Mouse (Mus musculus): Measurements from ENCODE around the gene Dnajc9. TPM values are rescaled to one million over a fixed set of nuclear protein-coding genes. Genes with fewer than 3 reads are reported as not detected.

Dnajc9 gene
- polyA plus RNA-seq, 1 experiment from 2014 or later: 56.4 TPM

DNA sequence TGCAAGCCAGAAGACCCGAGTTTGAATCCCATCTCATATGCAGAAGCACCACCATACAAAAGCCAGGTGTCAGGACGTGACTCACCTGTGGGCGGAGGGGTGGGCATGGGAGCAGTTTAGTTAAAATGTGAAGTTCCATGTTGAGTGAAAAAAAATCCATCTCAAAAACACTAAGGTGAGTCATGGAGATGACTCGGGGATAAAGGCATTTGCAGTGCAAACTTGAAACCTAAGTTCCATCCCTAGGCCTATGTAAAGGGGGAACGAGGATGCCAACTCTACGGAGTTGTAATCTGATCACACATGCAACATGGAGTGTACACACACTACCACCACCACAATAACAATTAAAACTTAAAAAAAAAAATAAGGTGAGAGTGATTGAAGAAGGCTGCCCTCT, 34.3 kb upstream of the Dnajc9 start:
- Histone ChIP-seq H3K4me2 (ENCODE audit: low read depth, low read length) (no peak overlapping the region), H3K27ac (ENCODE audit: low read depth) (no peak overlapping the region), H3K36me3 (replicated peaks; ENCODE audit: insufficient read depth, low read length) (no peaks in the 10 kb centered on the region), H3K9ac (replicated peaks) (no peak overlapping the region), H3K27me3 (ENCODE audit: insufficient read depth, low read length) (no peaks in the 10 kb centered on the region), H3K9me3 (ENCODE audit: low read length) (no peaks in the 10 kb centered on the region), H3K4me1 (ENCODE audit: insufficient read depth) (no peaks in the 10 kb centered on the region), H3K4me3 (ENCODE audit: low read depth, low read length) (no peak overlapping the region)
- DNase-seq: no peak
- TF ChIP-seq CTCF (IDR thresholded peaks at IDR 0.05; ENCODE audit: low read depth) (no peak), EP300 (IDR thresholded peaks at IDR 0.05; ENCODE audit: low read depth) (no peak)
- ATAC-seq: no peak
- 74% methylated on average over 6 of the region's 6 CpGs for WGBS (ENCODE audit: insufficient replicate concordance)

DNA sequence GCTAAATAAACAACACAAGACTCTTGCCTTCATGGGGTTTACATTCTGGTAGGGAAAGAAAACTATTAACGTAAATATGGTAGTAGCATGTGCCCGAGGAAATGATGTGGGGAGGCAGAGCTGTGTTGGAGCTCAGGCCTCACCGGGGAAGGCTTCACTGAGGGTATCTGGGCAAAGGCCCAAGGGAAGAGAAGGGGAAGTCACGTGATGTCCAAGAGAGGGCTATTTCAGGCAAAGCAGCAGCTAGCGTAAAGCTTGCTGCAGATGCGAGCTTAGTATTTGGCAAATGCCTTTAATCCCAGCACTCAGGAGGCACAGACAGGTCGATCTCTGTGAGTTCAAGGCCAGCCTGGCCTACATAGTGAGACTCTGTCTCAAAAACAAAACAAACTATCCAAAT, 33.5 kb upstream of the Dnajc9 start:
- H3K4me2 ChIP-seq (ENCODE audit: low read depth, low read length): no peak overlapping the region
- DNase-seq: no peak
- no peaks in the 10 kb centered on the region for H3K4me1 ChIP-seq (ENCODE audit: insufficient read depth)
- H3K4me3 ChIP-seq (ENCODE audit: low read depth, low read length): no peak overlapping the region
- no peak for ATAC-seq
- H3K9me3 ChIP-seq (ENCODE audit: low read length): no peaks in the 10 kb centered on the region
- no peaks in the 10 kb centered on the region for H3K36me3 ChIP-seq (replicated peaks; ENCODE audit: insufficient read depth, low read length)
- no peak for TF ChIP-seq EP300 (IDR thresholded peaks at IDR 0.05; ENCODE audit: low read depth)
- TF ChIP-seq CTCF (IDR thresholded peaks at IDR 0.05; ENCODE audit: low read depth): no peak
- 51% methylated on average over 7 of the region's 7 CpGs for WGBS (ENCODE audit: insufficient replicate concordance)
- no peak overlapping the region for H3K9ac ChIP-seq (replicated peaks)
- H3K27me3 ChIP-seq (ENCODE audit: insufficient read depth, low read length): no peaks in the 10 kb centered on the region
- H3K27ac ChIP-seq (ENCODE audit: low read depth): no peak overlapping the region

DNA sequence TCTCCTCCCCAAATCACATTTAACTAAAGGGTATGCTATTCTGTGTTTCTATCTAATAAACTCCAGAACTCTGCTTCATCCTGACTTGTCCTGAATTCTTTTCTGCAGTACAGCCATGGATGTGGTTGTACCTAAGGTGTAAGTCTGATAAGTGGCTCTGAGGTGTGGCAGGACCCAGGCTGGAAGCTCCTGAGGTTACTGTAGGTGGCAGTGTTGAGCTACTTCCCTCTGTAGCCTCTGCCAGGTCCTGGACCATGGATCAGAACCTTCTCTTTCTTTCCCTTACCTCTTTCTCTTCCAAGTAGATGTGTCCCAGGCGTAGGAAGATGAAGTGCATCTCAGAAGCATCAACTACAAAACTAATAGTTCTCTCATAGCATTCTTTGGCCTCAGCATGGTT, 11.4 kb upstream of the Dnajc9 start:
- Histone ChIP-seq H3K9ac (replicated peaks) (no peak overlapping the region), H3K27ac (ENCODE audit: low read depth) (no peak overlapping the region), H3K4me3 (ENCODE audit: low read depth, low read length) (no peak overlapping the region), H3K4me1 (ENCODE audit: insufficient read depth) (no peaks in the 10 kb centered on the region), H3K4me2 (ENCODE audit: low read depth, low read length) (no peak overlapping the region), H3K36me3 (replicated peaks; ENCODE audit: insufficient read depth, low read length) (no peaks in the 10 kb centered on the region), H3K9me3 (ENCODE audit: low read length) (no peaks in the 10 kb centered on the region), H3K27me3 (ENCODE audit: insufficient read depth, low read length) (no peaks in the 10 kb centered on the region)
- DNase-seq (peak; percentile 38), ATAC-seq (0 out of 2 replicates have a peak, but pooled peaks have one; percentile 49)
- TF ChIP-seq EP300 (IDR thresholded peaks at IDR 0.05; ENCODE audit: low read depth): no peak
- peak; percentile 80 for TF ChIP-seq CTCF (IDR thresholded peaks at IDR 0.05; ENCODE audit: low read depth)
- WGBS (ENCODE audit: insufficient replicate concordance): 52% methylated on average over 1 of the region's 1 CpGs

DNA sequence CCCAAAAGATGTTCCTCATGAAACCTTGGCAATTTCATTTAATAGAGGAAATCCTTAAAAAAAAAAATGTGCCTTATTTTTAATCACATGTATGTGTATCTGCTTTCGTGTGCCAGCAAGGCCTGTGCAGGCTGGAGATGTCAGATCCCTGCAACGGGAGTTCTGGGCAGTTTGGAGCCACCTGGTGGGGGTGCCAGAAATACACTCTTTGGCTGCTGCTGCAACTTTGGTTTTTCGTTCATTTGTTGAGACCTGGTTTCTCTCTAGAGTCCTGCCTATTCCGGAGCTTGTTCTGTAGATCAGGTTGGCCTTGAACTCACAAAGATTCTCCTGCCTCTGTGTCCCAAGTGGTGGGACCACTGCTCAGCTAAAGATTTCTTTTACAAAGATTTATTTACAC, 10.2 kb upstream of the Dnajc9 start:
- ATAC-seq (no peak), DNase-seq (peak; percentile 41)
- Histone ChIP-seq H3K4me2 (ENCODE audit: low read depth, low read length) (no peak overlapping the region), H3K9ac (replicated peaks) (no peak overlapping the region), H3K36me3 (replicated peaks; ENCODE audit: insufficient read depth, low read length) (no peaks in the 10 kb centered on the region), H3K9me3 (ENCODE audit: low read length) (no peaks in the 10 kb centered on the region), H3K27me3 (ENCODE audit: insufficient read depth, low read length) (no peaks in the 10 kb centered on the region), H3K4me3 (ENCODE audit: low read depth, low read length) (no peak overlapping the region), H3K4me1 (ENCODE audit: insufficient read depth) (peaks cover 5% of the 10 kb centered on the region; the same call in 1 of the 2 replicates), H3K27ac (ENCODE audit: low read depth) (no peak overlapping the region)
- 39% methylated on average over 4 of the region's 4 CpGs for WGBS (ENCODE audit: insufficient replicate concordance)
- no peak for TF ChIP-seq EP300 (IDR thresholded peaks at IDR 0.05; ENCODE audit: low read depth)
- peak; percentile 57 for TF ChIP-seq CTCF (IDR thresholded peaks at IDR 0.05; ENCODE audit: low read depth)

DNA sequence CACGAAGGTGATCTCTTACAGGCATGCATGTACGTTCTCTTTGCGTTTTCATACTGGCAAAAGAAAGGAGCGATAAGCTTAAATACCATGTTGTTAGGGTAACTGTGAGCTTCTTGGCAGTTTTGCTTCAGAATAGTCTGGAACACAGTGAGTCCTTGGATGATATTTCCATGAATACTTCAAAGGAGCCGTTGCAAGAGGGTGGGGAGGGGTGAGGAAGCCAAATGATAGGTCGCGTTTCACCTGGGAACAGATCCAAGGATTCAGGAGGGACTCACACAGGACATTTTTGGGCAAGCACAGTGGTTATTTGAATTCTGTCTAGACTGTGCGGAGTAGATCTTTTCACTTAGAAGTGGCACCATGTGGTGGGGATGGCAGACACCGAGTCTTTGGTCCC, 8.5 kb upstream of the Dnajc9 start:
- no peaks in the 10 kb centered on the region for H3K27me3 ChIP-seq (ENCODE audit: insufficient read depth, low read length)
- H3K9ac ChIP-seq (replicated peaks): no peak overlapping the region
- 83% methylated on average over 9 of the region's 9 CpGs for WGBS (ENCODE audit: insufficient replicate concordance)
- H3K36me3 ChIP-seq (replicated peaks; ENCODE audit: insufficient read depth, low read length): no peaks in the 10 kb centered on the region
- H3K4me3 ChIP-seq (ENCODE audit: low read depth, low read length): no peak overlapping the region
- no peak overlapping the region for H3K4me2 ChIP-seq (ENCODE audit: low read depth, low read length)
- DNase-seq: no peak
- H3K27ac ChIP-seq (ENCODE audit: low read depth): no peak overlapping the region
- H3K9me3 ChIP-seq (ENCODE audit: low read length): no peaks in the 10 kb centered on the region
- ATAC-seq: no peak
- TF ChIP-seq CTCF (IDR thresholded peaks at IDR 0.05; ENCODE audit: low read depth): no peak
- no peak for TF ChIP-seq EP300 (IDR thresholded peaks at IDR 0.05; ENCODE audit: low read depth)
- H3K4me1 ChIP-seq (ENCODE audit: insufficient read depth): peaks cover 8% of the 10 kb centered on the region

DNA sequence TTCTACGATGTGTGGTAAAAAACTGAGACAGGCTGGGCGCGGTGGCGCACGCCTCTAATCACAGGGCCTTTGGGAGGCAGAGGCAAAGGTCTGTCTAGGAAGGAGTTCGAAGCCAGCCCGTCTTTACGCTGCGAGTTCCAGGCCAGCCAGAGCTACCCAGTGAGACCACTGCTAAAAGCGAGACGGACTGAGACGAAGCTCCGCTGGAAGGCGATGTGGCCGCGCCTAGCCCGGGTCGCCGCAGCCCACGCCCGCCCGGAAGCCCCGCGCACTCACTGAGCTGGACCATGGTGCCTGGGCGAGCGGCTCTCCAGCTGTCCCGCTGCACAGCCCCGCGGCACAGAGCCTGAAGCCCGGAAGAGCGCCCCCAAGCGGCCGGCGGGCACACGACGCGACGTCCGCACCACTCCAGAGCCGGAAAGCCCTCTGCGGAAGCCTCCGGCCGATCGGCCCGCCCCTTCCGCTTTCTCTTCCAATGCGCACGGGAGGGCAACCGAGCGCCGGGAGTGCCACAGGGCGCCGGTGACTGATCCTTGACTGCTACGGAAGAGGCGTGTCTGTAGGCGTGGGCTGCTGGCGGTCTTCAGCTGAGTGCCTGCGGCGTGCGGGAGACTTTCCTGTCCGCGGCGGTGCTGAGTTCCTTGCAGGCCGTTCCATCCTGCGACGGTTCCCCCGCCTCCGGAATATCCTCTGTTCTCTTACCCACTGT, 4.6 kb upstream of the Dnajc9 start, which contains the start of gene Mrps16:
Mrps16 (minus strand) TSS at position 430 of the 709 bp plus-strand sequence.
- 1% methylated on average over 68 of the region's 68 CpGs for WGBS (ENCODE audit: insufficient replicate concordance)
- Histone ChIP-seq H3K27me3 (ENCODE audit: insufficient read depth, low read length) (no peaks in the 10 kb centered on the region), H3K4me3 (ENCODE audit: low read depth, low read length) (peak within 1 kb of the TSS; percentile 81), H3K9ac (replicated peaks) (peak within 1 kb of the TSS; percentile 86), H3K27ac (ENCODE audit: low read depth) (peak within 1 kb of the TSS; percentile 83), H3K4me2 (ENCODE audit: low read depth, low read length) (peak within 1 kb of the TSS; percentile 73), H3K4me1 (ENCODE audit: insufficient read depth) (peaks cover 14% of the 10 kb centered on the region), H3K9me3 (ENCODE audit: low read length) (no peaks in the 10 kb centered on the region), H3K36me3 (replicated peaks; ENCODE audit: insufficient read depth, low read length) (peaks cover 14% of the 10 kb centered on the region; the same call in 1 of the 2 replicates)
- peak; percentile 97 for DNase-seq
- peak; percentile 96 for ATAC-seq
- no peak for TF ChIP-seq EP300 (IDR thresholded peaks at IDR 0.05; ENCODE audit: low read depth)
- TF ChIP-seq CTCF (IDR thresholded peaks at IDR 0.05; ENCODE audit: low read depth): peak; percentile 99
